Mouse (Mus musculus): ENCODE data around the gene Dbi. TPM values are rescaled to one million over a fixed set of nuclear protein-coding genes. Genes with fewer than 3 reads are reported as not detected.
"Not testable (repeated sequence)": the region's sequence is repeated elsewhere in the genome, so short reads cannot be mapped to it uniquely, and the experiment has no call there.

Dbi gene
- polyA plus RNA-seq, 1 experiment from 2014 or later = 583 TPM

DNA sequence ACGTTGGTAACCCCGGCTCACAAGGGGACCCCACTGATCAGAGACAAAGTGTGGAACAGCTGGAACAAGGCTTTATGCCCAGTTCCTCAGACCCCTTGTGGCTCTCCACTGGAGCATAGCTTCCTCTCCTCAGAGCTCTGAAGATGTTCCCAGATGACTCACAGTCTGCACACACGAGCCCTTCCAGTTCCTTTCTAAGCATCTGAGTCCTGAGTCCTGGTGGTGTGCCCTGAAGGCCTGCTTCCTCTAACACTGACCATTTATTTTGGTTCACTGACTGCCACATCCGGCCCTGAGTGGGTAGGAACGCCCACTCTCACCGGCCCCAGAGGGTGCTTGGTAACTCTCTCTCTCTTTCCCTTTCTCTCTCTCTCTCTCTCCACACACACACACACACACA, 21.4 kb downstream of the Dbi start:
- H3K4me3 ChIP-seq (ENCODE audit: low read depth, low read length) = no peak overlapping the region
- no peak overlapping the region for H3K9ac ChIP-seq (replicated peaks; ENCODE audit: low read depth, low read length)
- ATAC-seq (ENCODE audit: insufficient number of reproducible peaks, insufficient read depth, low FRiP score, low read depth) = no peak
- WGBS = 67% methylated on average over 6 of the region's 6 CpGs
- no peaks in the 10 kb centered on the region for H3K4me1 ChIP-seq (ENCODE audit: control insufficient read depth, insufficient read depth, low read length)
- H3K27me3 ChIP-seq (ENCODE audit: control insufficient read depth, insufficient read depth, low read length) = no peaks in the 10 kb centered on the region
- no peak overlapping the region for H3K27ac ChIP-seq (ENCODE audit: low read length)
- no peaks in the 10 kb centered on the region for H3K36me3 ChIP-seq (ENCODE audit: control insufficient read depth, insufficient read depth, low read length)
- no peak overlapping the region for H3K4me2 ChIP-seq (replicated peaks; ENCODE audit: low read depth, low read length)
- no peaks in the 10 kb centered on the region for H3K9me3 ChIP-seq (ENCODE audit: control insufficient read depth, low read depth, low read length)

DNA sequence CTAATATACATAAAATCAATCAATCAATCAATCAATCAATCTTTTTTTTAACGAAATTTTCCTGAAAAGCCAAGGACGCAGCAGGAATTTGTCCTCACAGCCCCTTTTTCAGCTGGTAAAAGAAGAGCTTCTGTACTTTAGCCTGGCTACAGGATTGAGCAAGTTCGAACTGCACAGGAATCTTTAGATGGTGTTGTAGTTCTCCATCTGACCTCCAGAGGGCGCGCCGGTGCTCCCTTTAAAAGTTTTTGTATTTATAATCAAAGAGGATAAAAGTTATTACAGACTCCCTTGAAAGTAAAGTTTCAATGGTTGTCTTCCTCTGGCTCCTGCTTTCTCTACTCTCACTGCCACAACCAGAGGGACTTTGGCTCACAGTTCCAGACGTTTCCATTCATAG, 22.6 kb downstream of the Dbi start:
- no peaks in the 10 kb centered on the region for H3K27me3 ChIP-seq (ENCODE audit: control insufficient read depth, insufficient read depth, low read length)
- no peak for ATAC-seq (ENCODE audit: insufficient number of reproducible peaks, insufficient read depth, low FRiP score, low read depth)
- H3K36me3 ChIP-seq (ENCODE audit: control insufficient read depth, insufficient read depth, low read length) = no peaks in the 10 kb centered on the region
- H3K9ac ChIP-seq (replicated peaks; ENCODE audit: low read depth, low read length) = no peak overlapping the region
- no peaks in the 10 kb centered on the region for H3K9me3 ChIP-seq (ENCODE audit: control insufficient read depth, low read depth, low read length)
- no peak overlapping the region for H3K4me2 ChIP-seq (replicated peaks; ENCODE audit: low read depth, low read length)
- WGBS = 12% methylated on average over 7 of the region's 7 CpGs
- H3K27ac ChIP-seq (ENCODE audit: low read length) = no peak overlapping the region
- no peaks in the 10 kb centered on the region for H3K4me1 ChIP-seq (ENCODE audit: control insufficient read depth, insufficient read depth, low read length)
- H3K4me3 ChIP-seq (ENCODE audit: low read depth, low read length) = no peak overlapping the region

DNA sequence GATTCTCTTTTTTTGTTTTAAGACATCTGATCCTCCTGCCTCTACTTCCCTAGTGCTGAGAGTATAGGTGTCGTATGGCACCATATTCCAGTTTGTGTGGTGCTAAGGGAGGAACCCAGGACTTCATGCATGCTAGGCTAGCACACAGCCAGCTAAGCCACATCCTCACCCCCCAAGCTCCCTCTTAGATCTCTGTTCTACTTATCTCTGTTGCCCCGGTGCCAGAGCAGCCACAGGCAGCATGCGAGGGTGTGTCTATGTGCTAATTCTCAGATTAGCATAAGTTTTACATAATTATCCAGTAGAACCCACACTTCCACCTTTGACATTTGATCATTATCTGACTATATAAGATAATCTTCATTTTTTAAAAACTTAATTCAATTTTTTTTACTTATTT, 26.0 kb downstream of the Dbi start:
- Histone ChIP-seq H3K4me3 (ENCODE audit: low read depth, low read length) (no peak overlapping the region), H3K4me2 (replicated peaks; ENCODE audit: low read depth, low read length) (no peak overlapping the region), H3K27ac (ENCODE audit: low read length) (no peak overlapping the region), H3K27me3 (ENCODE audit: control insufficient read depth, insufficient read depth, low read length) (no peaks in the 10 kb centered on the region), H3K9ac (replicated peaks; ENCODE audit: low read depth, low read length) (no peak overlapping the region), H3K36me3 (ENCODE audit: control insufficient read depth, insufficient read depth, low read length) (no peaks in the 10 kb centered on the region), H3K9me3 (ENCODE audit: control insufficient read depth, low read depth, low read length) (no peaks in the 10 kb centered on the region), H3K4me1 (ENCODE audit: control insufficient read depth, insufficient read depth, low read length) (no peaks in the 10 kb centered on the region)
- 74% methylated on average over 3 of the region's 3 CpGs for WGBS
- ATAC-seq (ENCODE audit: insufficient number of reproducible peaks, insufficient read depth, low FRiP score, low read depth) = no peak

- not testable (repeated sequence) for H3K4me3 ChIP-seq (ENCODE audit: low read depth, low read length); H3K9me3 ChIP-seq (ENCODE audit: control insufficient read depth, low read depth, low read length); H3K4me1 ChIP-seq (ENCODE audit: control insufficient read depth, insufficient read depth, low read length); H3K9ac ChIP-seq (replicated peaks; ENCODE audit: low read depth, low read length); H3K36me3 ChIP-seq (ENCODE audit: control insufficient read depth, insufficient read depth, low read length); H3K4me2 ChIP-seq (replicated peaks; ENCODE audit: low read depth, low read length); H3K27ac ChIP-seq (ENCODE audit: low read length); H3K27me3 ChIP-seq (ENCODE audit: control insufficient read depth, insufficient read depth, low read length); ATAC-seq (ENCODE audit: insufficient number of reproducible peaks, insufficient read depth, low FRiP score, low read depth)
- 53% methylated on average over 11 of the region's 14 CpGs for WGBS
Observed at GRCm38 (mm10) chr1:120093482-120094134, 27.3 kb downstream of the Dbi start.

DNA sequence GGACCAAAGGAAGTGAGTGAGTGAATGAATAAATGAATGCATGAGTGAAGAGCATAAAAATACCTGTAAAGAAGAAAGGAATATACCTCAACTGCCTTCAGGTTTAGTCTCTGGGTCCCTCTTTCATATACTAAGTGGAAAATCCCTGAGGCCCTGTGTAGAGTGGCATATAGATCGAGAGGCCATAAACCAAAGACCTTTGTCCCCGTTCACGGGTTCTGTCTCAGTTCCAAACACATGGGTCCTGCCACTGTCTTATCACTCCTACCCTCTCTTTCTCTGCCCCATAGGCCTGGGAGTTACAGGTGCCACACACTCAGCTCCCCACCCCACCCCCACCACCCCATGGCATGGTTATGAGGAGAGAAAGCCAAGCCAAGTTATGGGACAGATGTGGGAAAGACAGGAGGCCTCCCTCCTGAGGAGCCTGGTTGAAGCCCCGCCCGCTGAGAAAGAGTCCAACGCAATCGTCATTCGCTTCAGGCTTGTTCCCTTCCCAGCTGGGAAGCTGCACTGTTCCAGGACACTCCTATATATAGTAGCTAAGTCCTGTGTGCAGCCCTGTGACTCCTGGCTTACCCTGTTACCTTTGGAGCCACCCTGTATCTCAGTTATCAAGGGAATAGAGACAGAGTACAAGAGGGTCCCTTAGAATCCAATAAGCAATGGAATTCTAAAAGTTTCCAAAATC, 29.9 kb downstream of the Dbi start:
- H3K27ac ChIP-seq (ENCODE audit: low read length) = no peak overlapping the region
- 82% methylated on average over 8 of the region's 8 CpGs for WGBS
- no peak overlapping the region for H3K9ac ChIP-seq (replicated peaks; ENCODE audit: low read depth, low read length)
- H3K4me1 ChIP-seq (ENCODE audit: control insufficient read depth, insufficient read depth, low read length) = no peaks in the 10 kb centered on the region
- H3K36me3 ChIP-seq (ENCODE audit: control insufficient read depth, insufficient read depth, low read length) = no peaks in the 10 kb centered on the region
- no peaks in the 10 kb centered on the region for H3K27me3 ChIP-seq (ENCODE audit: control insufficient read depth, insufficient read depth, low read length)
- H3K9me3 ChIP-seq (ENCODE audit: control insufficient read depth, low read depth, low read length) = no peaks in the 10 kb centered on the region
- ATAC-seq (ENCODE audit: insufficient number of reproducible peaks, insufficient read depth, low FRiP score, low read depth) = no peak
- no peak overlapping the region for H3K4me2 ChIP-seq (replicated peaks; ENCODE audit: low read depth, low read length)
- no peak overlapping the region for H3K4me3 ChIP-seq (ENCODE audit: low read depth, low read length)

- ATAC-seq (ENCODE audit: insufficient number of reproducible peaks, insufficient read depth, low FRiP score, low read depth) = no peak
- WGBS = 27% methylated on average over 5 of the region's 5 CpGs
- Histone ChIP-seq H3K27ac (ENCODE audit: low read length) (no peak overlapping the region), H3K4me2 (replicated peaks; ENCODE audit: low read depth, low read length) (no peak overlapping the region), H3K27me3 (ENCODE audit: control insufficient read depth, insufficient read depth, low read length) (no peaks in the 10 kb centered on the region), H3K9me3 (ENCODE audit: control insufficient read depth, low read depth, low read length) (no peaks in the 10 kb centered on the region), H3K36me3 (ENCODE audit: control insufficient read depth, insufficient read depth, low read length) (no peaks in the 10 kb centered on the region), H3K4me1 (ENCODE audit: control insufficient read depth, insufficient read depth, low read length) (no peaks in the 10 kb centered on the region), H3K9ac (replicated peaks; ENCODE audit: low read depth, low read length) (no peak overlapping the region), H3K4me3 (ENCODE audit: low read depth, low read length) (no peak overlapping the region)
Observed at GRCm38 (mm10) chr1:120089180-120089579, 31.7 kb downstream of the Dbi start.

DNA sequence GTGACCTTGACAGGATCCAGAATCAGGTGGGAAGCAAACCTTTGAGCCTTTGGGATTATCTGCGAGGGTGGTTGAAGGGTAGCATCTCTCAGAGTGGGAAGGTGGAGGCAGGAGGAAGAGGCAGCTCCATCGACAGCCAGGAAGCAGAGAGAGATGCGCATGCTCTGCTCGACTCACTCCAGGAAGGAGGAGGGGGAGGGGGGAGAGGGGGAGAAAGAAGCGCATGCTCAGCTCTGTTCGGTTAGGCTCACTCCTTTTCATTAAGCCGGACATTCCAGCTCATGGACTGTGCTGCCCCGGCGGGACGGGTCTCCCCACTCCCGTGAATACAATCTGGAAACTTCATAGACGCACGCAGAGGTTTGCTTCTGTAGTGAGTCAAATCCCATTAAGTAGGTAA, 34.2 kb downstream of the Dbi start:
- Histone ChIP-seq H3K9me3 (ENCODE audit: control insufficient read depth, low read depth, low read length) (no peaks in the 10 kb centered on the region), H3K4me3 (ENCODE audit: low read depth, low read length) (no peak overlapping the region), H3K27ac (ENCODE audit: low read length) (no peak overlapping the region), H3K9ac (replicated peaks; ENCODE audit: low read depth, low read length) (no peak overlapping the region), H3K4me1 (ENCODE audit: control insufficient read depth, insufficient read depth, low read length) (peaks cover 10% of the 10 kb centered on the region; the same call in 1 of the 2 replicates), H3K27me3 (ENCODE audit: control insufficient read depth, insufficient read depth, low read length) (no peaks in the 10 kb centered on the region), H3K4me2 (replicated peaks; ENCODE audit: low read depth, low read length) (no peak overlapping the region), H3K36me3 (ENCODE audit: control insufficient read depth, insufficient read depth, low read length) (no peaks in the 10 kb centered on the region)
- no peak for ATAC-seq (ENCODE audit: insufficient number of reproducible peaks, insufficient read depth, low FRiP score, low read depth)
- WGBS = 62% methylated on average over 13 of the region's 13 CpGs

DNA sequence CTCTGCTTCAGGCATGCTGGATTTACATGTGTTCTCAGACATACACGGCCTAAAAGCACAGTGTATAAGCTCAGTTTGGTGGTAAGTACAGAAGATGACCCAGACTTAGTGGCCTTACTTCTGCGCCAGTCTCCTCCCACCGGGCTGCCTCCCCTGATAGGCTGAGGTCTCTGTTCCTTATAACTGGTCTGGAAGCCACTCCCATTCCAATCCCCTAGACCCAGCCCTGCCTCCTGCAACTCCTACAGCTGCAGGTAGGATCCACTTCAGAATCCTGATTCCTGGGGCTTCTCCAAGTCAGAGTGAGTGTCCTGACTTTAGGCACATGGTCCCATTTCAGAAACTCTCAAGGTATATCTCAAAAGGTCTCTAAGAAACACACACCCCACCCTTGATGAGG, 35.2 kb downstream of the Dbi start:
- WGBS = 51% methylated on average over 3 of the region's 3 CpGs
- Histone ChIP-seq H3K36me3 (ENCODE audit: control insufficient read depth, insufficient read depth, low read length) (no peaks in the 10 kb centered on the region), H3K4me3 (ENCODE audit: low read depth, low read length) (no peak overlapping the region), H3K4me1 (ENCODE audit: control insufficient read depth, insufficient read depth, low read length) (peaks cover 10% of the 10 kb centered on the region; the same call in 1 of the 2 replicates), H3K9me3 (ENCODE audit: control insufficient read depth, low read depth, low read length) (no peaks in the 10 kb centered on the region), H3K27ac (ENCODE audit: low read length) (no peak overlapping the region), H3K4me2 (replicated peaks; ENCODE audit: low read depth, low read length) (no peak overlapping the region), H3K9ac (replicated peaks; ENCODE audit: low read depth, low read length) (no peak overlapping the region), H3K27me3 (ENCODE audit: control insufficient read depth, insufficient read depth, low read length) (no peaks in the 10 kb centered on the region)
- ATAC-seq (ENCODE audit: insufficient number of reproducible peaks, insufficient read depth, low FRiP score, low read depth) = no peak

All from stomach, embryonic 14.5 days (tissue).